Mouse (Mus musculus) right cerebral cortex, postnatal 10 days (tissue): ENCODE measurements around the gene Cyp4a32.
"Not testable (repeated sequence)": the region's sequence is repeated elsewhere in the genome, so short reads cannot be mapped to it uniquely, and the experiment has no call there.

ENCODE experiments used
- DNase-seq, 2 experiments: peaks; one replicate each; pipeline ENCODE4 v3.0.0; 2021; ENCODE audit warnings: low spot score in 2 of 2

Cyp4a32 gene

DNA sequence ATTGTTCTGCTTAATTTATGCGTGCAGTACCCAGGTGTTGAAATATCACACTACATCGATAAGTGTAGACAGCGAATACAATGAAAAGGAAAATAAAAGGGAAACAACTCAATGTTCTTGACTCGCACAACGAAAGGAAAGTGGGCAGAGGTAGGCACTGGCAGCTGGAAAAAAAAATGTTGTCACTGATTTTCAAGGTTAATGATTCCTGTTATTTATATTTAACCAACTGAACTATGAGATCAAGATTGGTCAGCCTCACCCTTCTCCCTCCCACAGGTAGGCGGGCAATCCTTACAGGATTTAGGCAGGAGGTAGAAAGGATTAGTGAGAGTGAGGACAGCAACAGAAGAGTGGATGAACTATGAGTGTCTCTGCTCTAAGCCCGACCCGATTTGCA lies at the start of gene Cyp4a32:
Cyp4a32 (plus strand) TSS at position 359 of the 400 bp plus-strand sequence.
- not testable (repeated sequence) for DNase-seq

DNA sequence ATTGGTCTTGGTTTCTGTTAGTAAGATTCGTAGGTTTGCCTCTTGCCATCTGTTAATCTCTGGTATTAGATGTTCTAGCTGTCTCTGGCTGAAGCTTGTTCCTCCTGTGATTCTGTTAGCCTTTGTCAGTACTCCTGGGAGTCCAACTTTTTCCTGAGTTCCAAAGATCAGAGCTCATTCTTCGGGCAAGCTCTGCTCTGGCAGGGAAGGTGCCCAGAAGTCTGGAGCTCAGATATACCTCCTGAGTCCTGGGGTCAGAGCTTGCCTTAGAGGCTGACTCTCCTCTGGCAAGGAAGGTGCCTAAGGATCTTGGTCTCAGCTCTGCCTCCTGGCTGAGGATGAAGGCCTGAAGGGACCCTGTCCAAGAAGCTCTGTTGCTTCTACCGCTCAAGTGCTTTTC lies 48.0 kb upstream of the Cyp4a32 start:
- DNase-seq: no peak

GRCm38 (mm10) chr4:115555513-115555912 lies 45.3 kb upstream of the Cyp4a32 start:
- no peak for DNase-seq

- DNase-seq: no peak
Measured at GRCm38 (mm10) chr4:115557861-115558561, 42.8 kb upstream of the Cyp4a32 start.

DNA sequence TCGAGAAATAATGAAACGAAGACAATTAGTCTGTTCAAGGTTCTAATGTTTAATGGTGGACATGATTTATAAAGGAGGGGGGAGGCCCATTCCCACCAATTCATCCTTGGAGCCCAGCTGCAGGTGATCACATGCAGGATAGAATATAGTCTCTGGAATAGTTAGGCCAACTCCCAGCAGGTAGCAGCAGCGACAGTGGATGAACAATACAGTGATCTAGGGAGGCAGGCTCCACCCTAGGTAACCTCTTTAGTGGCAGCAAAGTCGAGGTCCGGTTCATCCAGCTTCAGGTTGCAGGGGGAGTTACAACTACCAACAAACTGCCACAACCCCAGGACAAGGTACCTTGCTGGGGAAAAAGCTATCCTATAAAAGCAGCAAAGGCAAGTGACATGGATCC lies 39.5 kb upstream of the Cyp4a32 start:
- not testable (repeated sequence) for DNase-seq

DNA sequence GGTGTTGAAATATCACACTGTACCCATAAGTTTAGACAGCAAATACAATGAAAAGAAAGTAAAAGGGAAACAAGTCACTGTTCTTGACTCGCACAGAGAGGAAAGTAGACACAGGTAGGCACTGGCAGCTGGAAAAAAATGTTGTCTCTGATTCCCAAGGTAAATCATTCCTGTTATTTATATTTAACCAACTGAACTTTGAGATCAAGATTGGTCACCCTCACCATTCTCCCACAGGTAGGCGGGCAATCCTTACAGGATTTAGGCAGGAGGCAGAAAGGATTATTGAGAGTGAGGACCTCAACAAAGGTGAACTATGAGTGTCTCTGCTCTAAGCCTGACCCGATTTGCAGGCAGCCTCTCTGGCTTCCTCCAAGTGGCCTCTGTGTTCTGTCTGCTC lies 37.4 kb upstream of the Cyp4a32 start, which contains the start of gene Cyp4a31:
Cyp4a31 (plus strand) TSS at position 249 of the 400 bp plus-strand sequence.
- DNase-seq: no peak

GRCm38 (mm10) chr4:115564469-115565225 lies 36.1 kb upstream of the Cyp4a32 start:
- not testable (repeated sequence) for DNase-seq

- no peak for DNase-seq
Measured at GRCm38 (mm10) chr4:115575255-115575654, 25.5 kb upstream of the Cyp4a32 start.

- no peak for DNase-seq
Measured at GRCm38 (mm10) chr4:115575776-115576175, 25.0 kb upstream of the Cyp4a32 start.

- no peak for DNase-seq
Measured at GRCm38 (mm10) chr4:115583036-115583435, 17.7 kb upstream of the Cyp4a32 start.

DNA sequence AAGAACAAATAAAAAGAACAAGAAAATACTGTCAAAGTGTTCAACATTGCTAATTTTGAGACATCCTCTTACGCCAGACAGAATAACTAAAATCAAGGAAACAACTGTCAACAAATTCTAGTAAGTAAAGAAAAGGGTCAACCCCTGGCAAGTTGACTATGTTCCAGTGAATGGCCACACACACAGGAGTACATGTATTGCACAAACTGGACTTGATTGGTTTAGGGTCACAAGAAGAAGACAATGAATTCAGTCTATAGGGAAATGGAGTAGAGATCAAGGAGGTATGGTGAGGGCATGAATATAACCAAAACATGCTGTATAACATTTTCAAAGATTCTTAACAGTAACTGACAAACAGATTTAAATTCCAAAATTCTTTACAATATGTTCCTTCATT lies 4.4 kb upstream of the Cyp4a32 start:
- no peak for DNase-seq

DNA sequence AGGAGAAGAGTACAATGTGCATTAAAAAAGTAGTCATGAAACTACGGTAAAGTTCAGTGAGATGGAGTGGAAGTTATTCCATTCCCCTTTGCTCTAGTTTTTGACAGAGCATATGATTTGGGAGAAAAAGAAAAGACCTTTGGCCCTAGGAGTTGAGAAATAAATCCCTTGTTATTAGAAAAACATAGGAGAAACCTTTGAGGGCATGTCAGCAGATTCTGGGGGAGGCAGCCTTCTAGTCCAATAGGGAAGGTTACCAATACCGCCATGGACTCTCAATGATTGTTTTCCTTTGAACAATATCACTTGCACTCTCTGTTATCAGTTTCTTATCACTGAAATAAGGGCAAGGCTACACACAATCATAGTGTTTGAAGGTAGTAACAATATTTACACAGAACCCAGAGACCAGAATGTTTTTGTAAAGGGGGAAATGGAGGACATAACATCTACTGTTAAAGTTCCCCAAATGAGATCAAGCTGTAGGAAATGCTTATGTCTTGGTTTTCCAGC lies 3.9 kb upstream of the Cyp4a32 start:
- DNase-seq: no peak

- DNase-seq: no peak
Measured at GRCm38 (mm10) chr4:115614005-115614404, 13.2 kb downstream of the Cyp4a32 start.

GRCm38 (mm10) chr4:115625560-115625959 lies 24.8 kb downstream of the Cyp4a32 start:
- not testable (repeated sequence) for DNase-seq

DNA sequence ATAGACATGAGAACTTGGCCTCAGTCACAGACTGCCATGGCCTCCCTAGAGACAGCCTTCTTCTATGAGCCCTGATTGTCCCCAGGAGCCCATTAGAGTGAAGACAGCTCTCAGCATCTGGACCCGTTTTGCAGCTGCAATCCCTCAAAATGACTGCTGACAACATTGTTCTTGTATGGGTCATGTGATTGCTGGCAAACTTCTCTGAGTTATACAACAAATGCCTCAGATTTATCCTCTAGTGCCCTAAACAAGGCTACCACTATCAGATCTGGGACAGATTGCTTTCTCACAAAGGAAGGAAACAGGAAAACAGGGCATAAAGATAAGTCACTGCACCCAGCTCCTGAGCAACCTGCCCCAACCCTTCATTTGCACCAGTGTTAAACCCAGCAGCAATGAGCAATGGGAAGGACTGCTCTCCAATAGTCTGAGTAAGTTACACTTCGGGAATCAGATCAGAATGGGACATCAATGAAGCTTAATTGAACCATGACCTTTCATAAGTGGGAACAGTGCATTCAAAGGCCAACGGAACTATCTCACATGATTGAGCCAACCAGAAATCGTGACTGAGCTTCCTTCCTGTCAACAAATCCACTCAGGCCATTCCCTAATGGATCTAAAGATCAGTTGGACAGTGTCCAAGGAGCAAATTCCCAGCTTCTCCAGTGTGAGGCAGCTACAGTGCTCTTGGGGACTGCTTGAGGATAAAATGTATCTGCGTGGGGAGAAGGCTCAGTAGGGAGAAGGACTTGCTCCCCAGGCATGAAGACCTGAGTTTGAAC lies 42.4 kb downstream of the Cyp4a32 start:
- no peak for DNase-seq

DNA sequence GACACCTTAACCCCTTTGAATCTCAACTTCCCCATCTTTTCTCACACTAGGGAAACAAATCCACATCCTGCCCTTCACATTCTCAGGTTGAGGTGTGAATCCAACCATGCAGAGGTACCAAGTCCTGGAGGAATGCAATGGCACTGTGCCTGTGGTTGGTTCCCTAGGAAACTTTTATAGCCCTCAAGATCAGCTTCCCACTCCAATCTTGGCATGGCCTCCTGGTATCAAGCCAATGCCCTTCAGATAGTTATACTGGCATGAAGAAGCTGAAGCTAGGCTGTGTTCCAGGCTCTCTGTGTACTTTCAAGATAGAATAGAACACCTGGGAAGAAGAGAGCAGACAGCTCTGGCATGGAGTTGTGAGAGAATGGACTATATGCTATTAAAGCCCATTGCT lies 44.6 kb downstream of the Cyp4a32 start:
- no peak for DNase-seq

- DNase-seq: no peak
Measured at GRCm38 (mm10) chr4:115647580-115647979, 46.8 kb downstream of the Cyp4a32 start, which contains the start of gene Cyp4b1. Gene Cyp4b1, minus strand, starts transcription at chr4:115647723.

GRCm38 (mm10) chr4:115648752-115649151 lies 48.0 kb downstream of the Cyp4a32 start:
- no peak for DNase-seq

GRCm38 (mm10) chr4:115649344-115649743 lies 48.6 kb downstream of the Cyp4a32 start:
- DNase-seq: no peak

GRCm38 (mm10) chr4:115650866-115651265 lies 50.1 kb downstream of the Cyp4a32 start:
- peak in 1 of 2 experiments; percentile 32 for DNase-seq

DNA sequence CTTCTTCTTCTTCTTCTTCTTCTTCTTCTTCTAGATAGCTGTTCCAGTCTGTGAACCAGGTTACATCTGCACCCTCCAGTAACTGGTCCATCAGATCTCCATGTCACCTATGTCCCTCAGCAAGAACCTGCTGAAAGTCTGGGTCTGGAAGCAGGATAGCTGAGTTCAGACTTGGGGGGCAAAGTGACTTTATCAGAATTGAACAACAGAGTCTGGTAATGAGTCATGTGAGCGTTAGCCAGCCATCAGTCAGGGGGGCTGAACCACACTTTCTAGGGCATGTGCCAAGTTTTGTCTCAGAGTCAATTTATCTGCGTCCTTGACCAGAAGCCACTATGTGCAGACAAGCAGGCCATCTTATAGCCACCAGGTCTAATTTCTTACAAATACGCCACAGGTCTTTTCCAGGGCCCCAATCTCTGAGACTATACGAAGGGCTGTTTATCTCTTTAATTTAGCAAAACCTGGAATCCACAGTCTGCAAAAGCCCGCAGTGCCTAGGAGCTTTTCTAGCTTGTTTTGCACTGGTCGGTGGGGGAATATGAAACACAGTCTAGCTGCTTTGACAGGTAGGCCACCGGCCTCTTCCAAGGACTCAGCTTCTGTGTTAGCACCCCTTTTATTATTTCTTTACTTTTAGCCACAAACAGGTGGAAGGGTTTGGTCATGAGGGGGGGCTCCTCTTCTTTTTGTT lies 55.2 kb downstream of the Cyp4a32 start:
- DNase-seq: not testable (repeated sequence)
